Mouse (Mus musculus): ENCODE measurements around the gene Psmb3.
"Not testable (repeated sequence)": the region's sequence is repeated elsewhere in the genome, so short reads cannot be mapped to it uniquely, and the experiment has no call there.

Psmb3 gene

DNA sequence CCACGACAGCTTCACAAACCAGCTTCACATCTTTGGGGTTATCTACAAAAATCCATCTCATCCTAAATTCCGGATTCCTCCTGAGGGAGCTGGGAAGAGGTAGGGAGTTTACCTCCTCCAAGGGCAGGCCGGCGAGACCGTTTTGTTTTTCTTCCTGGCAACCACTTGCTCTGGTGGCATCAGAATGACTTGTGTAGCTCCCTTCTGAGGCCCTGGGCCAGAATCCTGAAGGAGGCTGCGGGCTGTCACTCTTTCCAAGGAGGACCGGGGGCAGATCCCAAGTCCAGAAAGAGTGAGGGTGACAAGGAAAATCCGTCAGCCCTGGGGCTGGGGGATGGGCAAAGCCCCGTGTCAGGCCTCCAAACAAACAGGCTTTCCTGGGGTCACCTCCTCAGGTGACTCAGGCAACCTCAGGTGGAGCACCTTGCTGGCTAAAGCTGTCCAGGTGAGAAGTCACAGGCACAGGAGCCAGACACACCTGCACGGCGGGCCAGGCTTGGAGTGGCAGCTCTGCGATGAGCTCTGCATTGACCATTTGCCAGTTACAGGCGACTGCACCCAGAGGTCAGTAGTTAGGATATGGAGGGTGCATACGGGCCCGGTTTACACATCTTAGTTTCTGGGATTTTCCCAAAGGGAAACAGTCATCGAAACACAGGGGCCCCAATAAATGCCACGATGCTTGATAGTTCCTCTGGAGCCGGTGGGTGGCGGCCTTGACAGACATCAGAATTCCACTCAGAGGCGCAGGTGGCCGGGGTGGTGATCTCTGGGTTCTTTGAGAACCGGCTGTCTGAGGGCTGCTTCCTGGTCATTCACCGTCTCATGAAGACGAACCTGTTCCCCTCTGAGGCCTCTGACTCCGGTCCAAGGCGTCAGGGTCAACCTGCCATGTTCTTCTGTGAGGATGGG, 14.4 kb downstream of the Psmb3 start:
- no peak for DNase-seq (ENCODE audit: low spot score in 2 of 2)

DNA sequence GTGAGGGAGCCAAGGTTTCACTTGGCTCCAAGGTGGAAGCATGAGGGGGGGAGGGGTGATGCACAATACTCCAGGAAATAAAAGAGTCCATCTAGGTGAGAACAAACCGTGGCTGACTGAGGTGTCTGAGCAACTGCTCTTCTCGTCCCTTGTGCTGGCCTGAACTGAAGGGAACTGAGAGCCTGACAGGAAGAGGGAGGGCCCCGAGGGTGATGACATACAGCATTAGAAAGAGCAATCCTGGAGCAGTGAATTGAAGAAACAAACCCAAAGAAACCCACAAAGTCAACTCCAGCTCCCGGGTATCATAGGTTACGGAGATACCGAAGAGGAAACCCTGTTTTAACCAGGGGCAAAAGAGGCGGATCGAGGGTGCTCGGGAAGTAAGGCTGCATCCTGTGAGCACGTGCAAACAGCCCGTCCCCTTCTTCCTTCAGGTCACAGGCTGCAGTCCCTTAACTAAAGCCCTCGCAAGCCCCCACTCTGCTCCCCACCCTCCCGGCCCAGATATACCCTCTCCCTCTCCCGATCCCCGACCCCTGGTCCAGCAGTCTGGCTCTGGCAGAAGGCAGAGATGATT, 15.2 kb downstream of the Psmb3 start:
- DNase-seq (ENCODE audit: low spot score in 2 of 2), result no peak

DNA sequence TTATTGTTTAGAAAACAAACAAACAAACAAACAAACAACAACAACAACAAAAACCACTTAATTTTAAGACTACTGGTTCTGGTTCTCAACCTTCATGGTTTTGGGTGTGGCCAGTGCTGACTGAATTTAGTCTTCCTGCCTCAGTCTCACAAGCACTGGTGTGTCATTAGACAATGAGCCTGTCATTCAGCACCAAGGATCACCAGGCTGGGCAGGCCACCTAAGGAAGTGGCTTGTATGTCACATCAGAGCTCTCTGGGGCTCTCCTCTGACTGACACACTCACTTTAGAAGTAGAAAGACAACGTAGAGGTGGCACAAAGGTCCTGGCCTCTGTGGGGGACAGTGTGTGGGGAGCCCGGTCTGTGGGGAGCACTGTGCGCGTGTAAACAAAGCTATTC, 15.8 kb downstream of the Psmb3 start:
- DNase-seq (ENCODE audit: low spot score in 2 of 2), result no peak

DNA sequence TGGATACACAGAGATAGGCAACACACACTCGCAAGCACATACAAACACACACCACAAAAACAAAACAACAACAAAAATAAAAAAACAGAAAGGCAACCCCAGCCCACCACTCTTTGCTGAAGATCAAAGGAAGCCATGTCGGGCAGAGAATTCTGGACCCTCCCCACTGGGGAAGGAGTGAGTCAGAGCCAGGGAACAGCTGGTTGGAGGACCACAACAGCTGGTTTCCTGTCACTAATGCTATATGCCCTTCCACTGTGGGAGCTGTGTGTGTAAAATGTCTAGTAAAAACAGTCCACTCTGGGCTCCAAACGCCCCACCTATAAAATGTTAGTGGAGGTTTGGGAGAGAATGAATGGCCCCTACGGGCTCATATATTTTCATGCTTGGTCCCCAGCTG, 18.1 kb downstream of the Psmb3 start:
- DNase-seq (ENCODE audit: low spot score in 2 of 2), result no peak

DNA sequence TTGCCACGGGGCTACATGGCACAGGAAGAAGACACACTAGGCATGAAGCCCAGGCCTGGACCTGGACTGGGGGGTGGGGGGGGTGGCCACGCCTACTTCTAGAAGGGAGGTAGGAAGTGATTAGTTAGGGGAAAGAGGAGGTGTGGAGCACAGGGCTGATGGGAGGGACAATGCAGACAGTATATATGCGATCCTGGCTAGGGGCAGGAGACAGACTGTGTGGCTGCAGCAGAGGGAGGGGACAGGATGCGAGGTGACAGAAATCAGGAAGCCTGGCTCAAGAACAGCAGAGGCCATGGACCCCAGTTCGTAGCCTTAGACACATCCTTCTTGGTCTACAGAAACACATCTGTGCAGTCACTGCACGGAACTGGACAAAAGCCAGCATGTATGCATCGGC, 20.5 kb downstream of the Psmb3 start:
- DNase-seq (ENCODE audit: low spot score in 2 of 2), result no peak

DNA sequence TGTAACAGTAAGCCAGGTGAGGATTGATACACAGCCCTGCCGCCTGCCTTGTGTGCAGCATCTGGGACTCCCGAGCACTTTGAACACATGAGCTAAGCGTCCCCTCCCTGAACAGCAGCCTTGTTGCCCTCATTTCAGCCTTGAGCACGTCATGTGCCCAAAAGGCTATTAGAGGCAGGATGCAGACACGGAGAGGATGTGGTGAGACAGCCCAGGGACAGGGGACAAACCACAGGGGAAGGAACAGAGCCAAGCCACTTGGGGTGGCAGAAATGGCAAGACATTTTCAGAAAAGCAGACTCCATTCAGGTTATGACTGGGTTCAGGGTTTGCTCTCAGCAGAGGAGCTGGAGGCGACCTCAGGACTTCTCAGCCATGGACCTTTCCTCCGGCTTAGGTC, 25.1 kb downstream of the Psmb3 start:
- no peak for DNase-seq (ENCODE audit: low spot score in 2 of 2)

DNA sequence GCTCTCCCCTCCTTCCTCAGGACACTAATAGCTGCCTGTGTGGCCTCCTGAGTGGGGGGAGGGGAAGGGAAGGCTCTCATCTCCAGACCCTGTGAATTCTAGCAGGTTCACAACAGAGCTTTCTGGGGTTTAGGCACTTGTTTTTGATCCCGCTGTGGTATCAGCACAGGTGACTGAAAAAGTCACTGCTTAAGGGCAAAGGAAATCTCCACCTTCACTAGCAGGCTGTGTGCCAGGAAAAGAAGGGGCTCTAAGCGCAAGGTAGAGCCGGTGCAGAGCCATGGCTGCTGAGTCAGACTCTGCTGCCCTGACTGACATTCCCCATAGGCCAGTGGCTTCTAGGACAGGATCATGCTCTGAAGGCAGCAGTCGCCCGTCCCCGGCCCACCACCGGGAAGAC, 25.5 kb downstream of the Psmb3 start:
- DNase-seq (ENCODE audit: low spot score in 2 of 2), result no peak

DNA sequence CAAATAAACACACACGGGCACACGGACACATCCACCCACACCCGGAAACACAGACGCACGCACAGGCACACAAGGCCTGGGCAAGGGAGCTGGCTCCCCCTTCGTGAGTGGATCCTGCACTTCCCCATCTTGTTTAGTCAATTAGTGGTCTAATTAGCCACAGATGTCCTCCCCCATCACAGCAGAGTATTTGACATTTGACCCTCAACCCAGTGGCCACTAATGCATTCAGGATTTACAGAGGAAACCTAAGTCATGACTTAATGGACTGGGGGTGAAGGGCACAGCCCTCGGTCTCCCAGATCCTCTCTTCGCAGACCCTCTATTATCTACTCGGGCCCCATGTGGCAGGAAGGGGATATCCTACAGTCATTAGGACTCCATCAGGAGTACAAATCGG, 30.5 kb downstream of the Psmb3 start:
- no peak for DNase-seq (ENCODE audit: low spot score in 2 of 2)

DNA sequence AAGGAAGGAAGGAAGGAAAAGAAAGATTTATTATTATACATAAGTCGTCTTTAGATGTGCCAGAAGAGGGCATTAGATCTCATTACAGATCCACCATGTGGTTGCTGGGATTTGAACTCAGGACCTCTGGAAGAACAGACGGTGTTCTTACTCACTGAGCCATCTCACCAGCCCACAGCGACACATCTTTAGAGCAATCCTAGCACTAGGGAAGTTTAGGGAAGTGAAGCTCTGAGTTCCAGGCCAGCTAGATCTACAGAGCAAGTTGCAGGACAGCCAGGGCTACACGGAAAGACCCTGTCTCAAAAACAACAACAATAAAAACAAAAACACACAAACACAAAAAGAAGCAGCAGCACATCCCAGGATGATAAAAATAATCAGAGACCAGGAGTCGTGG, 31.6 kb downstream of the Psmb3 start:
- not testable (repeated sequence) for DNase-seq (ENCODE audit: low spot score in 2 of 2)

DNA sequence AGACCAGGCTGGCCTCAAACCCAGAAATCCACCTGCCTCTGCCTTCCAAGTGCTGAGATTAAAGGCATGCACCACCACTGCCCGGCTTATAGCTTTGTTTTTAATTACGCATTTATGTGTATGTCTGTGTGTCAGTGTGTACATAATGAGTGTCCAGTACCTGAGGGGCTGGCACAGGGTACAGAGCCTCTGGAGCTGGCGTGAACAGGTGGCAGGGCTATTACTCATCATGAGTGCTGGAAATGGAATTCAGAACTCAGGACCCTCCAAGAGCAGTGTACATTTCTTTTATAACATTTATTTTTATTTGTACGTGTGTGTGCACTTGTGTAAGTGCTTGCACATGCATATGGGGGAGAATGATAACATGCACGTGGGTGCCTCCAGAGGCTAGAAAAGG, 33.4 kb downstream of the Psmb3 start:
- no peak for DNase-seq (ENCODE audit: low spot score in 2 of 2)

DNA sequence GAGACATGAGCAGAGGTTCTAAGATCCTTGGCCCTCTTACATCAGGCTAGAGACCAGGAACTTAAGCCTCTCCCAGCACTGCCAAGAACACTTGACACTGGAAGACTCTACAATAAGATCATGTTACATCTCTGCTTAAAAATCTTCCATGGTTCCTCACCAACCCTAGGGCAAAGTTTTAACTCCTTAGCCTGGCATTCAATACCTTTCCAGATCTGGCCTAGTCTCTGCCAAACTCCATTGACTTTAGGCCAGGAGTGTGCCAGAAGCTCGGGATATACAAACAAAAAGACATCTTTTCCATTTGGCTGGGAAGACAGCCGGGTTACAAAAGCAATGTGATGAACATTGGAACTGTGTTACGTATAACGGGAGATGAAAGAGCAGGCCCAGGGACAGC, 34.4 kb downstream of the Psmb3 start:
- no peak for DNase-seq (ENCODE audit: low spot score in 2 of 2)

DNA sequence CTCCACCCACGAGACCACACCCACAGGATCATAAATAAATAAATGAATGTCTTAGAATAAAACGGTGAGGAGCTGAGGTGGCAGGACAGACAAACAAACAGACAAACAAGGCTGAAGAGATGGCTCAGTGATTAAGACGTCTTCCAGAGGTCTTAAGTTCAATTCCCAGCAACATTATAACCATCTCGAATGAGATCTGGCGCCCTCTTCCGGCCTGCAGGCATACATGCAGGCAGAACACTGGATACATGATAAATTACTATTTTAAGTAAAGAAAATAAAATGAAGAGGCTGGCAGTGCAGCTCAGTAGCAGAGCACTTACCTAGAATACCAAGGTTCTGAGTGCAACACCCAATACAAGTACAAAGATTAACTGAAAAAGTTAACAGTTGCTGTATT, 35.5 kb downstream of the Psmb3 start:
- DNase-seq (ENCODE audit: low spot score in 2 of 2), result no peak

DNA sequence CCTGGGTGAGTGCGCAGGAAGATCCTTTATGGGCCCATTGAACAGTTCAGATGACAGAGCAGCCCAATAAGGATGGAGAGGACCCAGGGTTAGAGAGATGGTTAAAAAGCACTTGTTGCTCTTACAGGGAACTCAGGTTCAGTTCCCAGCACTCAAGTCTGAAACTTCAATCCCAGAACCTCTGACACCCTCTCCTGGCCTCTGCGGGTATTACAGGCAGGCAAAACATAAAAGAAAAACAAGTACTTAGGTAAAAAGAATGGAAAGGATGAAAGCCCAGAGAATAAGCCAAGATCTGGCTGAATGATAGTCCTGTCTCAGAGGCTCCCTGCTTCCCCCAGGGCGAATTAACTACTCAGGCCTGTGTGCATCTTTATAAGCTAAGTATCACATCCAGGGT, 36.0 kb downstream of the Psmb3 start:
- DNase-seq (ENCODE audit: low spot score in 2 of 2), result no peak

DNA sequence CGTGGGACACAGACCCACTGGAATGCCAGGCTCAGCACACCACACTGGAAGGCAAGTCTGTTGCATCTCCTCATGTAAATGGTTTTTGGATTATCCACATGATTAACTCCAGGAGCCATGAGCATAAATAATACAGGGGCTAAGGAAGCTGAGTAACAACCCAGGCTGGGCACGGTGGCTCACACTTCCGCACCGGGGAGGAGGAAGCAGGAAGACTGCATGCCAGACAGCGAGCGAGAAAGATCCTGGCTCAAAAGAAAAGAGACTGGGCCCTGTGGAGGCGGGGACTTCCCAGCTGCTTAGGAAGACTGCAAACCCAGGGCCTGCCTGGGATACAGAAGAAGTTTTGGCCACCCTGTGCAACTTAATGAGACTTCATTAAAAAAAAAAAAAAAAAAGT, 37.0 kb downstream of the Psmb3 start:
- DNase-seq (ENCODE audit: low spot score in 2 of 2), result no peak

DNA sequence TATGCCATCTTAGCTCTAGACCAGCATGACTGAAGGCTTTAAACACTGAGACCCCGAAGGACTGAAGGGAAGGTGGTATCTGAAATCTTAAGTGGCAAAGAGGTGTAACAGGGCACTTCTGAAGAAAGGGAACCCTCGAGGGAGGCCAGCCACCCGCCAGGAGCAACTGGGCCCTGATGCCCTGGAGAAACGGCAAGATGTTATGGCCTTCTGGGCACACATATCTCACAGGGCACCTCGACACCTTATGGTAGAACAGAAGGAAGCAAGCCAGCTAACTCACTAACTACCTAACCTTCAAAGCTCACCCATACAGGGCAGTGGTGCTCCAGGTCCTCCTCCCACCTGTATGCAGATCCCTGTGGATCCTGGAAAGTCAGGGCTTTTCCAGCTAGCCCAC, 39.0 kb downstream of the Psmb3 start:
- no peak for DNase-seq (ENCODE audit: low spot score in 2 of 2)

DNA sequence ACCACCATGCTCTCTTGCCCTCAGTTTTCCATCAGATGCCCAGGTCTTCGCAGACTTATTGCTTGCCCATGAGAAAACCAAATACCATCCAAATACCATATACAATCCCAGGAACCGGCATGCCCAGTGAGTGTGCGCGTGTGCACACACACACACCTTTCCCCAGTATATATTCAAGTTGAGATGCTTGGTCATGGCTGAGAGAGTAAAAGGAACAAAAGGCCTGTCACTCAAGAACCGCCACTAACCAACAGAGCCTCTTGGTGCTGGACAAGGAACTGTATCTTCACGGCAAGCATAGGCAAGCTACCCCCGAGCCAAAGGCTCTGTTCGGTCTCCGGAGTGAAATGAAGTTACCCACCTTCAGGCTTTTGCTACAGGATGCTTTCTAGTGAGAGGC, 39.4 kb downstream of the Psmb3 start:
- DNase-seq (ENCODE audit: low spot score in 2 of 2), result no peak

DNA sequence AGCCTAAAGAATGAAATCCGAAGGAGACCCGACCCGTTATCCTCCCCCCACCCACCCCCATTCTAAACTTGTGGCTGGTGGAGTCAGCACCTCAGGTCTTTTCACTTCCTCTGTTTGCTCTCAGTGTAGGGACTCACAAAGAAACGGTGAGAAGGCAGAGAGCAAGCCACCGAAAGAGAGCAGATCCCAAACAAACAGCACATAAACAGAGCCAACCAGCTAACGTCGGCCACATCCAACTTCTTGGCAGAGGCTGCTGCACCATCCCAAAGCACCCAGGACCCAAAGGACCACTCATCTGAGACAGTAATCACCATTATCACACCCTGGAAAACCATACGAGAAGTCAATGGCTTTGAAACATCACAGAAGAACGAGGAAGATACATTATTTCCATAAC, 40.2 kb downstream of the Psmb3 start:
- no peak for DNase-seq (ENCODE audit: low spot score in 2 of 2)

DNA sequence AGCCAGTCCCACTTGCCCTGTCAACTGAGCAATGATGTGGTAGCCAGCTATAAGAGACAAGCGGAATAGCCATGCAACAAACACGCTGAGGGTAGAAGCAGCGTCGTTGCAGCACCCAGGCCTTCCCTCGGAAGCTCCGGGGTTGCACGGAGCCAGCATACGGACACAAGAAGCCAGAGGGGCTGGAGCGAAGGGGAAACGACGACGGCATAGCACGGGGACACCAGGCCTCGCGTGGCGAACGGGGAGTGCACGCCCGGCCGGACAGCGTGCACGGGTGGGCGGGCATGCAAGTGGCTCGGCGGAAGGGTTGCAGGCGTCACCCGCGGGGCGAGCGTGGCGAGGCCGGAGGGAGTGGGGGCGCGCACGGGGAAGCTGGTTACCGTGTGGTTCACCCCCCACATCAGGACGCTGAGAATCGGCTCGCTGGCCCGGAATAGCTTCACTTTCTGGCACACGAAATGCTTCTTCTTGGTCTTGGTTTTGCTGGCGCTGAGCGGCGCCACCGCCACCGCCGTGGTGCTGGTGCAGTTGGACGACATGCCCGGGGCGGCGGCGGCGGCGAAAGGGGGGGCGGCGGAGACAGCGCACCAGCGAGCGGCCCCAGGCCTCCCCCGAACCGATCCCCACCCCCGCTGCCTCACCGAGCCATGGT, 41.0 kb downstream of the Psmb3 start, which contains the start of gene Pip4k2b:
Gene Pip4k2b, minus strand, starts transcription at position 642 of the 655 bp plus-strand sequence.
- peak; percentile 57 to 58 for DNase-seq (ENCODE audit: low spot score in 2 of 2)

DNA sequence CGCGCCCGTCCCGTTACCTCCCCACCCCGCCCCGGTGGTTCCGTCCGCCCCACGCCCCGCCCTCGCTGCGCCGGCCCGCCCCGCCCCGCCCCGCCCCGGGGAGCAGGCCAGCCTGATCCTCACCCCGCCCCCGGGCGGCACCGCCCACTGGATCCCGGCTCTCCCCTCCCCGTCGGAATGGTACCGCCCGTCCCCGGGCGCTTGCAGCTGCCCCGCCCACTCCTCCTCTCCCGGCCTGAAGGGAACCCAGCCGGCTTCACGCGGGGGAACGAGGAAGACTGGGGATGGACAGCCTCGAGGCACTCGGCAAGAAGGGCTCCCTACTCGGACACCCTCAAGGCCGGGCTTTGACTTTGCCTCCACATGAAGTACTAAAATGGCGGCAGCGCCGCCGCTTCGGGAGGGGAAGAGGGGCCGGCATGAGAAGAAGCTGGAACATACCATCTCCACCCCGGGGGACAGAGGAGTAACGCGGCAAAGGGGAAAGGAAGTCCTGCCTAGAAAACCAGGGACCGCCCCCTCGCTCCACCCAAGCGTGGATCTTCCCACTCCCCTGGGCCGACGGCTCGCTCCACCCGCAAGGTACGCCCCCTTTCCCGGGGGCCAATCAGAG, 41.6 kb downstream of the Psmb3 start:
- peak; percentile 97 to 98 for DNase-seq (ENCODE audit: low spot score in 2 of 2)

DNA sequence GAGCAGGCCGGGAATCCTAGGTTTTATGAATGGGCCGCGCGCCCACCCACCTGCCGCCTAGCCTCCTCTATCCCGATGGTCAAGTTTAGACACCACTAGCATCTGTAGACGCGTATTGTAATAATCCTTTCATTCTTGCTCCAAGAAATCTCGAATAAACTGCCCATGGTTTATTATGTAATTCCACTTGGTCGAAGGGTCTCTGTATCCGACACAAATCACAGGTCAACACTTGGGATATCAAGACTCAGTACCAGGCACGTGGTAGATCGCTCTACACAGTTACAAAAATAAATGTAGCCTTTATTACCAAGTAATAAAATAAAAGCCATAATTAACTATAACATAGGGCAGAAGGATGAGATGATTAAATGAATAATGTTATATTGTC, 42.1 kb downstream of the Psmb3 start:
- DNase-seq (ENCODE audit: low spot score in 2 of 2), result no peak

DNA sequence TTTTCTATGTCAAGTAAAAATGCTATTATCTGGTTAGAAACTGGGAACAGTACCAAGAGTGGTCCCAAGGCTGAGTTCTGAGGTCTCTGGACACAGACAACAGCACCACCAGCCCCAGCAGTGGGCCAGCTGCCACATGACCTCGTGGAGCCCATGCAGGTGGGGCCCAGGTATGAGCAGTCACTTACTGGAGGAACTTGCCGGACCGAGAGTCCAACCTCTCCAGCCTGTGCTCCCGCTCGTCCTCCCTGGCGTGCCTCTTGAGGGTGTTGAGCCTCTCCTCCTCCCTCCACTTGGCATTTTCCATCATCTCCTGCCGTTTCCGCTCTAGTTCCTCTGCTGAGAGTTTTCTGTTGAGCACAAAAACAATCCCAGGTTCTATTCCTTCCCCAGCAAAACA, 44.6 kb downstream of the Psmb3 start:
- no peak for DNase-seq (ENCODE audit: low spot score in 2 of 2)

DNA sequence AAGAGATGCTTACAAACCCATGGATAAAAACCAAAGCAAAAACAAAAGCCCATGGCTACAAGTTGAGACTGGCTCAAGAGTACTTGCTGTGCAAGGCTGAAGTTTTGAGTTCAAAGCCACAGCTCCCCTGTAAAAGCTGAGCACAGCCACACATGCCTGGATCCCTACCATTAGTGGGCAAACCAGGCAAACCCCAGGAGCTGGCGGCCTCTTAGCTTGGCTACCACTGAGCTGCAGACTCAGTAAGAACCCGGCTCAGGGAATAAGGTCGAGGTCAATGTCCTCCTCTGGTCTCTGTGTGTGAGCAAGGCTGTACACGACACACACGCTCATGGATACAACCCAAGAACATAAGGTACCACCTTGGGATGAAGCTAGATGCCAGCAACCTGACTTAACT, 45.3 kb downstream of the Psmb3 start:
- DNase-seq (ENCODE audit: low spot score in 2 of 2), result no peak

DNA sequence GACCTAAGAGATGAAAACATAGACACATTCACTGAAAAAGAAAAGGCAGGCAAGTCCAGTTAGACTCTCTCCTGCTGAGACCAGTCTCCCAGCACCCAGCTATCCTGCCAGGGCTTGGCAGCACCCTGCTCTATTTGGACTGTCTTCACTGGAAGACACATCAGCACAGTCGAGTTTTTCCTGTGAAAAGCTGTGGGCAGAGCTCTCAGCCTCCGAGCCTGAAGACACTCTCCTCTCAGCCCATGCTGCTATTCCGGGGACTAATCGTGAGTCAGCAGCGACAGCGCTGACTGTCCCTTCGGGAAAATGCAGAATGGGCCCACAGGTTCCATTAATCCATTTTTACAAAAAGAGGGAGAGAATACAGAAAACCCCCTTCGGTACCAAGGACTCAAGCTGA, 50.1 kb downstream of the Psmb3 start:
- DNase-seq (ENCODE audit: low spot score in 2 of 2), result peak; percentile 63 to 75

Measured in frontal cortex, postnatal 36 days (tissue).